Mouse (Mus musculus) cortical plate, adult 2 months (tissue): ENCODE measurements around the gene Pik3r4. TPM values are rescaled to one million over a fixed set of nuclear protein-coding genes. Genes with fewer than 3 reads are reported as not detected.

Source experiments
- H3K27ac ChIP-seq: fragments of 200-500 bp; 2 replicates; pipeline ENCODE4 v1.5.1; 2012; ENCODE audit warnings: low read length, control low read depth, inconsistent platforms; ENCODE audit not compliant: insufficient read depth
- H3K4me1 ChIP-seq: fragments of 200-500 bp; 2 replicates; pipeline ENCODE4 v1.6.1; 2011; ENCODE audit warnings: low read length; ENCODE audit not compliant: control insufficient read depth, insufficient read depth
- H3K4me3 ChIP-seq: fragments of 200-500 bp; 2 replicates; pipeline ENCODE4 v1.5.1; 2011; ENCODE audit warnings: mild to moderate bottlenecking, low read length, control low read depth; ENCODE audit not compliant: insufficient read depth
- CTCF ChIP-seq: fragments of 200-500 bp; IDR thresholded peaks from 2 replicates; pipeline ENCODE4 v1.5.1; 2011; ENCODE audit warnings: mild to moderate bottlenecking, control low read depth, low read length; ENCODE audit not compliant: insufficient read depth; ENCODE audit errors: extremely low read depth
- POLR2A ChIP-seq: fragments of 200-500 bp; IDR thresholded peaks from 2 replicates; pipeline ENCODE4 v1.6.1; 2011; ENCODE audit warnings: mild to moderate bottlenecking, low read length, control low read depth; ENCODE audit not compliant: insufficient read depth; ENCODE audit errors: extremely low read depth
- polyA plus RNA-seq: library from polyadenylated mRNA; depleted of rRNA; stranded (reverse); fragments of >200 nt; gene quantifications from 2 replicates; pipeline ENCODE4 v1.2.3, GENCODE M21; 2012

Gene Pik3r4
- polyA plus RNA-seq, 1 experiment, result 25.3 TPM

DNA sequence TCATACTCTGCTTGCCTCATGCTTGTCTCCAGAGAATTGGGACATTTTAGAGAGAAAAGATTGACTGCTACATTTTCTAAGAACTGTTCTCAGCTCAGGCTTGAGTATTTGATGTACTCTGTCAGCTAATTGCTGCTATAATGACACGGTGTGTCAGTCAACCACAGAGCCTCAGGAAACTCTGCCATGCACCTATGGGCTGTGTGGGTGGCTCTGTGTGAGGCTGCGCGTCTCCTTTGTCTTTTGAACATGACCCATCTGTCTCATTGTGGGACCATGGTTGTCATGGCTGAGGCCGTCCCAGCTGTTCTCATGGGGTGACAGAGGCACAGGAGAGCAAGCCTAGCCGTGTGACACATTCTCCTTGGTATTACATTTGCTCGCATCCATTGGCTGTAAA is 17.1 kb downstream of the Pik3r4 start:
- no peaks in the 10 kb centered on the region for H3K4me1 ChIP-seq
- no peak overlapping the region for H3K4me3 ChIP-seq
- TF ChIP-seq POLR2A, result no peak
- TF ChIP-seq CTCF, result no peak
- H3K27ac ChIP-seq, result no peak overlapping the region

DNA sequence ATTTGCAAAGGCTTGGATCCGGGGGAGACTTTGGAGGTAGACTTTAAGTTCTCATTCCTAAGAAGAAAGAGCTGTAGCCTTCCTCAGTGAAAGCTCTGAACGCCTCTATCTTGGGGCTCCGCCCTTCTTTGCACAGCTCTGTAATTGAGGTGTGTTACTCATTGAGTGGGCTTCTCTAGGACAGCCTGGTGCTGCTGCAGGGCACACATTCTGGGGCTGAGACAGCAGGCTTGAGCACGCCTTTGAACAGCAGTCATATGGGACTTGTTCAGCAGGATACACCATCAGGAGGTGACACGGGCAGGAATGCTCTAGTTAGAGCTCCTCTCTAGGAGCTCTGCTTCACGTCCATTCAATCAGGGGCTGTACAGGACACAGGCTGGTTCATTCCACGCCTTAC is 22.5 kb downstream of the Pik3r4 start:
- TF ChIP-seq POLR2A, result no peak
- no peak for TF ChIP-seq CTCF
- no peak overlapping the region for H3K27ac ChIP-seq
- H3K4me3 ChIP-seq, result no peak overlapping the region

DNA sequence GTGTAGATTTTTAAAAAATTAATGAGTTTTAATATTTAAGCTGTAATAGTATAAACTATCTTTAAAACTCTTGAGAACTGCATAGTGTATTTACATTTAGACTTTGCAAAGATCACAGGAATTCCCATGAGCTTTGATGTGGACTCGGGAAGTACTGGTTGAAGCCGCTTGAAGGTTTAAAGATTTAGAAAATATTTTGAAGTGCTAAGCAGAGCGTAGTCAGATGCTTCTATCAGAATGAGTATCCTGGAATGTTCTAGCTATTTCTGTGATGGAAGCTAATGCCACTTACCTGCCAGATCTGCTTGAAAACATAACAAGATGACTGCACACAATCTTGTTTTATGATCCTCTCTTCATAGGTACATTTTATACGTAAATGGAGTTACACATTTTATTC is 28.1 kb downstream of the Pik3r4 start:
- no peak for TF ChIP-seq CTCF
- TF ChIP-seq POLR2A, result no peak
- Histone ChIP-seq H3K4me1 (no peaks in the 10 kb centered on the region), H3K27ac (no peak overlapping the region), H3K4me3 (no peak overlapping the region)

More for the DNA sequence above, 22.5 kb downstream of the Pik3r4 start:
- no peaks in the 10 kb centered on the region for H3K4me1 ChIP-seq

GRCm38 (mm10) chr9:105672032-105672431 is 29.3 kb downstream of the Pik3r4 start:
- Histone ChIP-seq H3K4me3 (no peak overlapping the region), H3K4me1 (no peaks in the 10 kb centered on the region), H3K27ac (no peak overlapping the region)
- TF ChIP-seq POLR2A (no peak), CTCF (no peak)

DNA sequence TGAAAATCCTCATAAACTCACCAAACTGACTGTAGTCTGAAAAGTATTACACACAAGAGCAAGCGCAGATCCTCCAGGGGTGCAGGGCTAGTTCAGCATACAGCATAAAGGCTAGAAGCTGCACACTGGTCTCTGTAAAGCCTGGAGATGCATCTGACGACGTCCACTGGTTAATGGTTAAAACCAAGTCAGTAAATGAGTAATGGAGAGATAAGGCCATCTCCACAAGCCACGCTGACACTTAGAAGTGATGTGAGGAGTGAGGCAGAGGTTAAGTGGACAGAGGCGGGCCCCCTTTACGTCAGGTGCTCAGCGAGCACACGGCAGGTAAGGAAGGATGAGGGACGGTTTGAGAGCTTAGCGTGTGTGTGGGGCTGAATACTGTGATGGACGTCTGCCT is 33.2 kb downstream of the Pik3r4 start:
- Histone ChIP-seq H3K4me3 (no peak overlapping the region), H3K4me1 (no peaks in the 10 kb centered on the region), H3K27ac (no peak overlapping the region)
- TF ChIP-seq POLR2A, result no peak
- TF ChIP-seq CTCF, result no peak

- peaks cover 3% of the 10 kb centered on the region; the same call in 1 of the 2 replicates for H3K4me1 ChIP-seq
- TF ChIP-seq POLR2A (no peak), CTCF (no peak)
- no peak overlapping the region for H3K27ac ChIP-seq
- H3K4me3 ChIP-seq, result no peak overlapping the region
Measured at GRCm38 (mm10) chr9:105681386-105681785, 38.6 kb downstream of the Pik3r4 start.

GRCm38 (mm10) chr9:105684549-105685165 is 41.9 kb downstream of the Pik3r4 start:
- peak overlapping the region; percentile 55; the same call in 1 of the 2 replicates for H3K27ac ChIP-seq
- H3K4me1 ChIP-seq, result peaks cover 3% of the 10 kb centered on the region; the same call in 1 of the 2 replicates
- no peak overlapping the region for H3K4me3 ChIP-seq
- TF ChIP-seq CTCF, result no peak
- TF ChIP-seq POLR2A, result no peak

- no peak overlapping the region for H3K27ac ChIP-seq
- H3K4me3 ChIP-seq, result no peak overlapping the region
- H3K4me1 ChIP-seq, result peaks cover 5% of the 10 kb centered on the region; the same call in 1 of the 2 replicates
- TF ChIP-seq CTCF (no peak), POLR2A (no peak)
Measured at GRCm38 (mm10) chr9:105689485-105689884, 46.7 kb downstream of the Pik3r4 start.

- no peak overlapping the region for H3K4me3 ChIP-seq
- peaks cover 2% of the 10 kb centered on the region; the same call in 1 of the 2 replicates for H3K4me1 ChIP-seq
- TF ChIP-seq POLR2A, result 0 out of 2 replicates have a peak, but pooled peaks have one; percentile 42
- no peak for TF ChIP-seq CTCF
- peak overlapping the region; percentile 38 for H3K27ac ChIP-seq
Measured at GRCm38 (mm10) chr9:105692472-105692871, 49.7 kb downstream of the Pik3r4 start.

- Histone ChIP-seq H3K4me3 (no peak overlapping the region), H3K4me1 (peaks cover 5% of the 10 kb centered on the region; the same call in 1 of the 2 replicates), H3K27ac (peak overlapping the region; percentile 38)
- TF ChIP-seq CTCF, result no peak
- TF ChIP-seq POLR2A, result no peak
Measured at GRCm38 (mm10) chr9:105693056-105693455, 50.3 kb downstream of the Pik3r4 start.

GRCm38 (mm10) chr9:105693854-105694253 is 51.1 kb downstream of the Pik3r4 start:
- TF ChIP-seq POLR2A (no peak), CTCF (peak; percentile 67)
- Histone ChIP-seq H3K27ac (peak overlapping the region; percentile 38), H3K4me3 (no peak overlapping the region)

More at GRCm38 (mm10) chr9:105693854-105694253, 51.1 kb downstream of the Pik3r4 start:
- peaks cover 5% of the 10 kb centered on the region; the same call in 1 of the 2 replicates for H3K4me1 ChIP-seq
